Mouse (Mus musculus): ENCODE measurements around the gene Gcfc2. TPM values are rescaled to one million over a fixed set of nuclear protein-coding genes. Genes with fewer than 3 reads are reported as not detected.

Gene Gcfc2
- polyA plus RNA-seq, 1 experiment: 0.22 TPM

GRCm38 (mm10) chr6:81941718-81942117 lies 18.2 kb downstream of the Gcfc2 start:
- no peak overlapping the region for H3K4me3 ChIP-seq (replicated peaks)
- no peaks in the 10 kb centered on the region for H3K9me3 ChIP-seq (ENCODE audit: control insufficient read depth, low read length)
- TF ChIP-seq GATA1 (IDR thresholded peaks at IDR 0.05; ENCODE audit: low read length) (no peak), TAL1 (IDR thresholded peaks at IDR 0.05; ENCODE audit: low read length) (no peak)
- H3K27me3 ChIP-seq (ENCODE audit: control insufficient read depth): no peaks in the 10 kb centered on the region
- peaks cover 95% of the 10 kb centered on the region for H3K36me3 ChIP-seq (ENCODE audit: control insufficient read depth)
- H3K4me1 ChIP-seq (ENCODE audit: control insufficient read depth): no peaks in the 10 kb centered on the region

- Histone ChIP-seq H3K4me1 (ENCODE audit: control insufficient read depth) (no peaks in the 10 kb centered on the region), H3K4me3 (replicated peaks) (no peak overlapping the region), H3K36me3 (ENCODE audit: control insufficient read depth) (peaks cover 95% of the 10 kb centered on the region), H3K9me3 (ENCODE audit: control insufficient read depth, low read length) (no peaks in the 10 kb centered on the region), H3K27me3 (ENCODE audit: control insufficient read depth) (no peaks in the 10 kb centered on the region)
- TF ChIP-seq GATA1 (IDR thresholded peaks at IDR 0.05; ENCODE audit: low read length) (no peak), TAL1 (IDR thresholded peaks at IDR 0.05; ENCODE audit: low read length) (no peak)
Measured at GRCm38 (mm10) chr6:81943281-81943680, 19.8 kb downstream of the Gcfc2 start.

- Histone ChIP-seq H3K4me3 (replicated peaks) (no peak overlapping the region), H3K9me3 (ENCODE audit: control insufficient read depth, low read length) (no peaks in the 10 kb centered on the region), H3K36me3 (ENCODE audit: control insufficient read depth) (peaks cover 98% of the 10 kb centered on the region), H3K4me1 (ENCODE audit: control insufficient read depth) (no peaks in the 10 kb centered on the region), H3K27me3 (ENCODE audit: control insufficient read depth) (no peaks in the 10 kb centered on the region)
- TF ChIP-seq TAL1 (IDR thresholded peaks at IDR 0.05; ENCODE audit: low read length) (no peak), GATA1 (IDR thresholded peaks at IDR 0.05; ENCODE audit: low read length) (no peak)
Measured at GRCm38 (mm10) chr6:81944432-81944831, 21.0 kb downstream of the Gcfc2 start.

DNA sequence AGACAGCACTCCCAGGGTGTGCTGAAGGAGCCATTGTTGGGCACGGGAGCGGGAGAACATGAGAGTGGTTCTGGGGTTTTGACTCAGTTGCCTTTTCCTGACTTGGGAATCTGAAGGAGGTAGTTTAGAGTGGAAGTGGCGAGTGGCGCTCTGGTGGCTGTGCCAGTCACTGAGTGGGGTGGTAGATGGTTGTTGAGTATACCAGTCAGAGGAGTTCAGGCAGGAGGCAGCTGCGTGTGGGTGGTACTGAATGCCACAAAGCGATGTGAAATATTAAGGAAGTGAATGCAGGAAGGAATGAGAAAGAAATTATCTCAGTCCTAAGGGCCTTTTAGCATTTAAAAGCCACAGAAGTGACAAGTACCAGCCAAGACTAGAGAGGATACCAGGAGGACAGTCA lies 23.4 kb downstream of the Gcfc2 start:
- peaks cover 97% of the 10 kb centered on the region for H3K36me3 ChIP-seq (ENCODE audit: control insufficient read depth)
- no peak overlapping the region for H3K4me3 ChIP-seq (replicated peaks)
- no peaks in the 10 kb centered on the region for H3K27me3 ChIP-seq (ENCODE audit: control insufficient read depth)
- TF ChIP-seq GATA1 (IDR thresholded peaks at IDR 0.05; ENCODE audit: low read length) (no peak), TAL1 (IDR thresholded peaks at IDR 0.05; ENCODE audit: low read length) (no peak)
- no peaks in the 10 kb centered on the region for H3K4me1 ChIP-seq (ENCODE audit: control insufficient read depth)
- H3K9me3 ChIP-seq (ENCODE audit: control insufficient read depth, low read length): no peaks in the 10 kb centered on the region

GRCm38 (mm10) chr6:81955133-81955532 lies 31.7 kb downstream of the Gcfc2 start:
- no peaks in the 10 kb centered on the region for H3K9me3 ChIP-seq (ENCODE audit: control insufficient read depth, low read length)
- H3K4me1 ChIP-seq (ENCODE audit: control insufficient read depth): no peaks in the 10 kb centered on the region
- peaks cover 81% of the 10 kb centered on the region for H3K36me3 ChIP-seq (ENCODE audit: control insufficient read depth)
- no peak overlapping the region for H3K4me3 ChIP-seq (replicated peaks)
- TF ChIP-seq GATA1 (IDR thresholded peaks at IDR 0.05; ENCODE audit: low read length) (no peak), TAL1 (IDR thresholded peaks at IDR 0.05; ENCODE audit: low read length) (no peak)
- no peaks in the 10 kb centered on the region for H3K27me3 ChIP-seq (ENCODE audit: control insufficient read depth)

GRCm38 (mm10) chr6:81956399-81956798 lies 32.9 kb downstream of the Gcfc2 start:
- TF ChIP-seq TAL1 (IDR thresholded peaks at IDR 0.05; ENCODE audit: low read length): no peak
- TF ChIP-seq GATA1 (IDR thresholded peaks at IDR 0.05; ENCODE audit: low read length): no peak
- no peaks in the 10 kb centered on the region for H3K4me1 ChIP-seq (ENCODE audit: control insufficient read depth)

GRCm38 (mm10) chr6:81957992-81958391 lies 34.5 kb downstream of the Gcfc2 start:
- Histone ChIP-seq H3K27me3 (ENCODE audit: control insufficient read depth) (no peaks in the 10 kb centered on the region), H3K9me3 (ENCODE audit: control insufficient read depth, low read length) (no peaks in the 10 kb centered on the region), H3K36me3 (ENCODE audit: control insufficient read depth) (peaks cover 80% of the 10 kb centered on the region), H3K4me3 (replicated peaks) (no peak overlapping the region), H3K4me1 (ENCODE audit: control insufficient read depth) (no peaks in the 10 kb centered on the region)
- TF ChIP-seq GATA1 (IDR thresholded peaks at IDR 0.05; ENCODE audit: low read length) (no peak), TAL1 (IDR thresholded peaks at IDR 0.05; ENCODE audit: low read length) (no peak)

More at GRCm38 (mm10) chr6:81956399-81956798, 32.9 kb downstream of the Gcfc2 start:
- Histone ChIP-seq H3K27me3 (ENCODE audit: control insufficient read depth) (no peaks in the 10 kb centered on the region), H3K36me3 (ENCODE audit: control insufficient read depth) (peaks cover 82% of the 10 kb centered on the region), H3K4me3 (replicated peaks) (no peak overlapping the region), H3K9me3 (ENCODE audit: control insufficient read depth, low read length) (no peaks in the 10 kb centered on the region)

GRCm38 (mm10) chr6:81959866-81960265 lies 36.4 kb downstream of the Gcfc2 start:
- H3K27me3 ChIP-seq (ENCODE audit: control insufficient read depth): no peaks in the 10 kb centered on the region
- H3K4me3 ChIP-seq (replicated peaks): no peak overlapping the region
- H3K9me3 ChIP-seq (ENCODE audit: control insufficient read depth, low read length): no peaks in the 10 kb centered on the region
- H3K36me3 ChIP-seq (ENCODE audit: control insufficient read depth): peaks cover 76% of the 10 kb centered on the region
- TF ChIP-seq TAL1 (IDR thresholded peaks at IDR 0.05; ENCODE audit: low read length) (no peak), GATA1 (IDR thresholded peaks at IDR 0.05; ENCODE audit: low read length) (no peak)
- peaks cover 6% of the 10 kb centered on the region for H3K4me1 ChIP-seq (ENCODE audit: control insufficient read depth)

GRCm38 (mm10) chr6:81960284-81960683 lies 36.8 kb downstream of the Gcfc2 start:
- H3K4me3 ChIP-seq (replicated peaks): no peak overlapping the region
- H3K4me1 ChIP-seq (ENCODE audit: control insufficient read depth): peaks cover 10% of the 10 kb centered on the region
- H3K36me3 ChIP-seq (ENCODE audit: control insufficient read depth): peaks cover 73% of the 10 kb centered on the region
- H3K27me3 ChIP-seq (ENCODE audit: control insufficient read depth): no peaks in the 10 kb centered on the region
- H3K9me3 ChIP-seq (ENCODE audit: control insufficient read depth, low read length): no peaks in the 10 kb centered on the region
- TF ChIP-seq GATA1 (IDR thresholded peaks at IDR 0.05; ENCODE audit: low read length) (no peak), TAL1 (IDR thresholded peaks at IDR 0.05; ENCODE audit: low read length) (no peak)

All from erythroblast, embryonic 14.5 days (primary cell).